Mouse (Mus musculus): ENCODE measurements around the gene Adamts12. TPM values are rescaled to one million over a fixed set of nuclear protein-coding genes. Genes with fewer than 3 reads are reported as not detected.

The Adamts12 gene
- total RNA-seq, 2 experiments from 2014 or later: 2.3 TPM

DNA sequence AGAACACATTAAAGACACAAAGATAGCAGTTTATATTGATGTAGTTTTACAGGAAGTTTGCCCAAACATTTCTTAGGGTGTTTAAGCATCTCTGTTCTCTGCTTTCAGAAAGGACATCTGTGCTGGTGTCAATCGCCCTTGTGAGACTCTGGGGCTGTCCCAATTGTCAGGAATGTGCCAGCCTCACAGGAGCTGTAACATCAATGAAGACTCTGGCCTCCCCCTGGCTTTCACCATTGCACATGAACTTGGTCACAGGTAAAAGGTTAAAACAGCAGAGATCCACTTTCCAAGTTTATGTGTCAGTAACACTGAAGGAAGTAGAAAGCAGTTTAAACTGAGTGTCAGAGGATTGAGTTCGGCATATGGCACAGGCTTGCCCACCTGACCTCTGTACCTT is 176.7 kb downstream of the Adamts12 start:
- DNase-seq (ENCODE audit: low spot score in 2 of 2): no peak
- intact Hi-C loops (cut with DNase I): no loop called here

GRCm38 (mm10) chr15:11246402-11246801 is 181.8 kb downstream of the Adamts12 start:
- no peak for DNase-seq (ENCODE audit: low spot score in 2 of 2)
- intact Hi-C loops (cut with DNase I): no loop called here

GRCm38 (mm10) chr15:11279273-11280080 is 214.9 kb downstream of the Adamts12 start:
- DNase-seq (ENCODE audit: low spot score in 2 of 2): no peak
- intact Hi-C loops (cut with DNase I): no loop called here

GRCm38 (mm10) chr15:11280689-11281264 is 216.2 kb downstream of the Adamts12 start:
- DNase-seq (ENCODE audit: low spot score in 2 of 2): no peak
- intact Hi-C loops (cut with DNase I): no loop called here

DNA sequence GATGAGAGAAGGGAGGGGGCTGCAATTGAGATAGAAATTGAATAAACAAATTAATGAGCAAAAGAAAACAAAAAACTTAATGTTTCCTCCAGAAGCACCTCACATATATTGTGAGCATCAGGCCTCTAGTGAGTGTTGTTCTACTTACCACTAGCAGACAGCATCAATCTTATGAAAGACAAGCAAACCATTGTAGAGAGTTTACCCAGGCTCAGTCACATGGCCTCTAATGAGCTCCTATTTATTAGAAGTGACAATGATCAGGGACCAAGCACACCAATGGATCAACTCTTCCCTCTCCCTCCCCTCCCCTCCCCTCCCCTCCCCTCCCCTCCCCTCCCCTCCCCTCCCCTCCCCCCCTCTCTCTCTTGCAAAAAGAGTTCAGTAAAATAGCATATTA is 218.6 kb downstream of the Adamts12 start:
- intact Hi-C loops (cut with DNase I): no loop called here

GRCm38 (mm10) chr15:11287780-11288179 is 223.2 kb downstream of the Adamts12 start:
- intact Hi-C loops (cut with DNase I): no loop called here
- DNase-seq (ENCODE audit: low spot score in 2 of 2): no peak

More for the DNA sequence above, 218.6 kb downstream of the Adamts12 start:
- DNase-seq (ENCODE audit: low spot score in 2 of 2): no peak

DNA sequence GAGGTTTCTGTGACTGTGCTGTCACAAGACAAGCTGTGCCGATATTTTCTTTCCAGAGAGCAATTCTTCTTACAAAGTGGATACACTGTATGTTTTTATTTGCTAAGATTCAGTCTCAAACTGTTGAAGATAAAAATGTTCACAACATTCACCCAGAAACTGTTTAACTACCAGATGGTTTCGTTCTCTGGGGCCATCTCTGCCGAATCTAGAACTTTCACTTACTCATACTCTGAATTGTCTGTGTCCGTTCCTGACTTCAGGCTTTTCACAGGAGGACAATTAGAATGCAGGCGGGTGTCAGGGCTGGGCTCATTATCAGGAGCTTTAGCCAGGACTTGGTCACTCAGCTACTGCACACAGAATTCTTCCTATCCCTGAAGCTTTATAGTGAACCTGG is 227.7 kb downstream of the Adamts12 start:
- intact Hi-C loops (cut with DNase I): no loop called here
- DNase-seq (ENCODE audit: low spot score in 2 of 2): no peak

GRCm38 (mm10) chr15:11295016-11295415 is 230.4 kb downstream of the Adamts12 start:
- no peak for DNase-seq (ENCODE audit: low spot score in 2 of 2)
- intact Hi-C loops (cut with DNase I): no loop called here

DNA sequence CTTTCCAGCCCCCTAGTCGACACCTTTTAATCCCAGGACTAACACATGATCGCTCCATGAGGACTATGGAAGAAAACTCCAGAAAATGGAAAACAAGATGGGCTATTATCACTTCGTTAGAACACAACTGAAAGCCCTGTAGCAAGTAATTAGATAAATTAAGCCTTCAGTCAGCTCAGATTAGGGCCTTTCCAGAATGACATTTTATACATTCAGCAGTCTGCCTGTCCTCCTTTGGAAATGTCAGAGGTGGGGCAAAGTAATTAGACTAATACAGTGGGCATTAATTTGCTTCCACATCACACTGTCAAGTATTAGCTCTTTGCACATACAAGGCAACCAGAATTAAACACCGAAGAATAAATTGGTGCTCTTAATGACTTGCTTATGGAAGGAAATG is 233.4 kb downstream of the Adamts12 start:
- no peak for DNase-seq (ENCODE audit: low spot score in 2 of 2)
- intact Hi-C loops (cut with DNase I): no loop called here

DNA sequence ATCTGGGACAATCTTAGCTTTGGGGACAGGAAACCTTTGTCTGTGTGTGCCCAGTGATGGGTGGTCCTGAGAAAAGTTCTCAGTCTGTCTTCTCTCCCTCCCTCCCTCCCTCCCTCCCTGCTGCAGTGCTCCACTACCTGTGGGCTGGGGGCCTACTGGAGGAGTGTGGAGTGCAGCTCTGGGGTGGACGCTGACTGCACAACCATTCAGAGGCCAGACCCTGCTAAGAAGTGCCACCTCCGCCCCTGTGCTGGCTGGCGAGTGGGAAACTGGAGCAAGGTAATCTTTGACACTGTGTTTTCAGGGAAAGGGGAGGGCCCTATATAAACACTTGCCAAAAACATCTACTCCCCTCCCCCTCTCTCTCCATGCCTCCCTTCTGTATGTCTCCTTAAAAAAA is 252.5 kb downstream of the Adamts12 start:
- intact Hi-C loops (cut with DNase I): no loop called here
- no peak for DNase-seq (ENCODE audit: low spot score in 2 of 2)

- peak; percentile 50 to 61 for DNase-seq (ENCODE audit: low spot score in 2 of 2)
- intact Hi-C loops (cut with DNase I): loop anchor here (5.0 kb wide), 1 partner anchor 283 kb away; the partner anchor contains the start of gene Rxfp3
Observed at GRCm38 (mm10) chr15:11320481-11320880, 255.9 kb downstream of the Adamts12 start.

DNA sequence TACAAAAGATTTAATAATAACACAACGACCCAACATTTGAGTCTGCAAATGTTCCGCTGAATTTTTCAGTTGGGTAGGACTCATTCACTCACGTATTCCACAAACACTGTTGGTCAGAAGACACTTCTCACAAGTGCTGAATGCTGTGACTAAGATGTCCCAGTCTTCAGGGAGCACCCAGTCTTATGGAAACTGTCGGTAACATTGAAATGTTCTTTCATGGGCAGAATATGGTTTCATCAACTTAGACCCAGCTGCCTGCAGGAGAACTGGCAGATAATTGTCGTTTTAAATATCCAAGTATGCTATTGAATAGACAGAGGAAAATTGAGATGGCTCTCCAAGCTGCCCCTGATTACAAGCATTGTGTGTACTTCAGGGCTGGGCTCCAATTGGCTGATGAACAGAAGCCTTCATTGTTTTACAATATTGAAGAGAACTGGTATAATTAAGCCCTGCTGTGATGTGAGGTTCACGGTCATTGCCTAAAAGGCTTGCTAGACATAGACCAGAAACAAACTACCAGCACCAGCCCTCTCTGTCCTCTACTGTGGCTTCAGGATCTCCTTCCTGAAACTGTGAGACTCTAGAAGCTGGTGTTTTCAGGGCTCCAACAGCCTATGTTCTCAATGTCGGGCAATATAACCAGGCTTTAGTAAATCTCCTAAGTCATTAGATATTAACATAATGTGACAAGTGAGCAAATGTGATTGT is 275.0 kb downstream of the Adamts12 start:
- DNase-seq (ENCODE audit: low spot score in 2 of 2): peak; percentile 7 to 8
- intact Hi-C loops (cut with DNase I): no loop called here

- DNase-seq (ENCODE audit: low spot score in 2 of 2): no peak
- intact Hi-C loops (cut with DNase I): no loop called here
Observed at GRCm38 (mm10) chr15:11355865-11356264, 291.3 kb downstream of the Adamts12 start.

DNA sequence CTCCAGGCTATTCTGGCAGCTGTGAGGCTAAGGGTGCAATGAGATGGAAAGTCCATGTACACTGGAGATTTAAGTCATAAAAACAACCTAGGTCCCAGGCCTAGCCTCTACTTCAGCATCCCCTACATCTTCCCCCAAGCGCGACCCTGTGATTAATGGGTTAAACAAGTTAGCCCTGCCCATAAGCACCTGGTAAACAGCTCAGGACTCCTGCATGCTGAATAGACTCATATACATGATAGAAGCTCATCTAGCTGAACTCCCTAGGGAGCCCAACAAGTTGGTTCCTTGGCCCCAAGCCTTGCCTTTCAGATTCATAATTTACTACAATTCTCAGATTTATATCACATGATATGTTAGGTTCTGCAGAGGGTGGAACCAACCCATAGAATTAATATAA is 292.9 kb downstream of the Adamts12 start:
- DNase-seq (ENCODE audit: low spot score in 2 of 2): no peak
- intact Hi-C loops (cut with DNase I): no loop called here

DNA sequence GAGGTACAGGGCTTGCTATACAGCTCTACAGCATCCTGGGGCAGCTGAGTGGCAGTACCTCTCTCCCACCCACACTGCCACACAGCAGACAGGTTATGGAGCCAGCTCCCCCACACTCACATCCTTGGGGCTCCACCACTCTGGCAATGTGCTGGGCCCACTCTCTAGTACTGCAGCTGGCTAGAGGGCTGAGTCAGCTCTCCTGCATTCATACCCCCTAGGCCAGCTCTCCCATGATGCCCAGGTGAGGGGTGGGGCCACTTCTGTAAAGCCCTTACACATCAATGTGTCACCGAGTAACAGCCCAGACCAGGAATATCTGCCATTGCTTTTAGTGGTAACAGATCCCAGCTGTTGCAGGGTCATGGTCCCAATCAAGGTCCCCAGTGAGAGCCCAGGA is 296.3 kb downstream of the Adamts12 start:
- DNase-seq (ENCODE audit: low spot score in 2 of 2): no peak
- intact Hi-C loops (cut with DNase I): no loop called here

GRCm38 (mm10) chr15:11361824-11362223 is 297.2 kb downstream of the Adamts12 start:
- intact Hi-C loops (cut with DNase I): no loop called here
- DNase-seq (ENCODE audit: low spot score in 2 of 2): no peak

DNA sequence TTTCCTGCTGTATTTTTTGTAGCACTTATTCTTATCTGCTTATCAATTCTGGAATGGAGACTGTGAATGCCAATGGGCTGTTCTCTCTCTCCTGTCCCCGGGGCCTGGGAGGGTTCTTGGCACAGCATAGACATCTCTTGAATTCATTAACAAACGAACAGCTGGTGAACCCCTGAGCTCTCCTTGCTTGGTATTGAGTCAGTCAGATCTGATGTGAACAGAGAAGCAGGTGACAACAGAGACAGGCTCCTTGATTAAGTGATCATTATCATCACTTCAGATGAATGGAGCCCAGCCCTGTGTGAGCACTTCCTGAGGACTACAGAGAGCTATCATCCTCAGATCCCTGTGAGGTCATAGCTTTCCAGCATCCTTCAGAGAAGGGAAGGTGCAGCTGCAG is 299.5 kb downstream of the Adamts12 start:
- intact Hi-C loops (cut with DNase I): no loop called here
- DNase-seq (ENCODE audit: low spot score in 2 of 2): no peak

DNA sequence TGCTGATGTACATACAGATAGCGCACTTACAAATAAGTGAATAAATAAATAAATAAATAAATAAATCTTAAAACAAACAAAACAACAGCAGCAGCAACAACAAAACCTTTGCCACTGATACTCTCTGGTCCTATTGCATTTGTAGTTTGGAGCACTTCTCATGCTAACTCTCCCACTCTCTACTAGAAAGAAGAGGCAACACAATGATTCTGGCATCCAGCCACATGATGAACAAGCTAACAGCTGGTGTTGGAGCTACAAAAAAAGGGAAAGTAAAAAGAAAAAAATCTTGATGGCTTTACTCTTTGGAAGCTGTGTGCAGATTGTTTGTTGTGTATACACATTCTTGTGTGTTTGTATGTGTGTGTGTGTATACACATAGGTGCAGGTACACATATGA is 300.2 kb downstream of the Adamts12 start:
- peak; percentile 78 to 87 for DNase-seq (ENCODE audit: low spot score in 2 of 2)
- intact Hi-C loops (cut with DNase I): no loop called here

DNA sequence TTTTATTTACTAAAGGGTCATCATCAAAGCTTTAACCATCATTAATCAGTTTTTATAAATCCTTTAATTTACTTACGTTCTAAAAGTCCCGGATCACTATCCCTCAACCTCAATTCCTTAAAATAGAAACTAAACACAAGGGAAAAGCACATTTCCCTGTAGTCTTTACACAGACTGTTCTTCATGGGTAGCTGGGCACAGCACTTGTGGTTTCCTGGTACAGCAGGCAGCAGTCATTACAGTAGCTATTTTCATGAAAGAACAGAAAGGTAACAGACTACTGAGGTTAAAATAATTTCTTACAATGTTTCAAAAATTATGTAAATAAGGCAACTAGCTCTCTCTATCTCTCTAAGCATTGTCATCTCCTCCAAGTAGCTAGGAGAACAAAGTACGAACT is 305.0 kb downstream of the Adamts12 start:
- intact Hi-C loops (cut with DNase I): no loop called here
- DNase-seq (ENCODE audit: low spot score in 2 of 2): no peak

DNA sequence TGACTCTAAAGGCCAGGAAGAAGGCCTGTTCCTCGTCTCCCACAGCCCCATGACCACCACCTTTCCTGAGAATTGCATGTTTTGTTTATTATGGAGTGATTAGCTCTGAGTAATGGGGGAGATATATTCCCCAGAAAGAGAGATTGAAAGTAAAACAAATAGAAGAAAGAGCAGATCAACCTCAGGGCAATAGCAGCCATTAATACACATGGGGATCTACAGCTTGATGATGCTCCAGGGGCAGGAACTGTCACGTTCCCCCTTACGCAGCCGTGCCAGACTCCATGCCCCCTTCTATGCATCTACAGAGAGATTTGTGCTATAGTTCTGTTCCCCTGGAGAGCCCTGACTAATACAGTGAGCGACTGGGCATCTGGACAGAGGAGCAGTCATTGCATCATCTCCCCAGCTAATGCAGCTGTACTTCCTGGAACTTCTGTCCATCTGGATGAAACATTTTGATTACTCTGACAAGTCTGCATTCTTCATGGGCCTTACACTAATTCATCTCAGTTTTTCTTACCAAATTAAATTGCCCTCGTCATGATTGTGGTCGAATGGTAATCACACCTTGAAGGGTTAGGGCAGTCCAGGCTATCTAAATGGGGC is 306.0 kb downstream of the Adamts12 start:
- intact Hi-C loops (cut with DNase I): no loop called here
- no peak for DNase-seq (ENCODE audit: low spot score in 2 of 2)

Measured in left cerebral cortex, postnatal 14 days (tissue).